In the genomic region with DNA sequence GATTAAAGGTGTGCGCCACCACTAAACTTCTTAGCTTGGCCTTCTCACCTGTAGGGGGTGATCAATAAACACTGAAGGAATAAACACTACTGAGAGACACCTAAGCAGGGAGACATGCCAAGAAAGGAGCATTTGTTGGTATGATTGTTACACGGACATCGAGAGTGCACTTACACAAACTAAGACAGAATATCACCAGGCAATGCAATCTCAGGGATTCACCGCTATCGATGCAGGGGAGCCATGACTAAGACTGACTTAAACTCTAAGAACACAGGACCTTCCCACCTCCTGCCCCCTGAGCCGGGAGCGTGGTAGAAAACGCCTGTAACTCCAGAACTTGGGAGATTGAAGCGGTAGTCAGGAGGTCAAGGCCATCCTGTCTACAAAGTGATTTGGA, we compare ENCODE assay signal across 8 mouse cellular contexts. TPM values are rescaled to one million over a fixed set of nuclear protein-coding genes. Genes with fewer than 3 reads are reported as not detected.
DNase-seq lines count a peak whose midpoint lies in the region; ATAC-seq and TF ChIP-seq lines count a peak whose summit lies in the region.

No protein-coding gene starts in this region.

- no peaks in the 10 kb centered on the region for H3K36me3 ChIP-seq in testis, adult 2 months (ENCODE audit: control insufficient read depth, insufficient read depth, low read length)
- H3K36me3 ChIP-seq in limb, embryonic 14.5 days (ENCODE audit: control insufficient read depth, insufficient read depth, low read length): peaks cover 39% of the 10 kb centered on the region

- no peaks in the 10 kb centered on the region for H3K9me3 ChIP-seq in limb, embryonic 14.5 days (ENCODE audit: control insufficient read depth, low read length)

- ATAC-seq in CD4-positive, CD25-positive, alpha-beta regulatory T cell, adult 4 months: no peak
- ATAC-seq in limb, embryonic 14.5 days (ENCODE audit: low FRiP score, low read depth): no peak

- WGBS in limb, embryonic 14.5 days: 42% methylated on average over 9 of the region's 9 CpGs

- no peaks in the 10 kb centered on the region for H3K27me3 ChIP-seq in testis, adult 2 months (ENCODE audit: control insufficient read depth, insufficient read depth, low read length)
- no peaks in the 10 kb centered on the region for H3K27me3 ChIP-seq in limb, embryonic 14.5 days (ENCODE audit: control insufficient read depth, insufficient read depth, low read length)

- no peak for TF ChIP-seq POLR2A in testis, adult 2 months (IDR thresholded peaks at IDR 0.05; ENCODE audit: control insufficient read depth, low read depth, low read length)
- no peak for TF ChIP-seq POLR2A in limb, embryonic 14.5 days (IDR thresholded peaks at IDR 0.05; ENCODE audit: borderline replicate concordance, extremely low read depth, insufficient read depth, insufficient read length)

- TF ChIP-seq CTCF in testis, adult 2 months (IDR thresholded peaks at IDR 0.05; ENCODE audit: control insufficient read depth, insufficient read depth, insufficient replicate concordance, low read depth, low read length): no peak

- peak; percentile 37 for DNase-seq in CD4-positive, CD25-positive, alpha-beta regulatory T cell, adult 2 months (ENCODE audit: low read depth, low spot score)
- DNase-seq in testis, postnatal 10 days (ENCODE audit: low spot score): no peak
- DNase-seq in limb, embryonic 14.5 days (ENCODE audit: low spot score): no peak
- DNase-seq in retina, embryonic 14.5 days (ENCODE audit: low spot score): no peak
- DNase-seq in cerebellum, adult 9-11 months: no peak
- no peak for DNase-seq in thymus, postnatal 36 days

- H3K4me1 ChIP-seq in testis, adult 2 months (ENCODE audit: control insufficient read depth, insufficient read depth, low read length): peaks cover 9% of the 10 kb centered on the region
- H3K4me1 ChIP-seq in limb, embryonic 14.5 days (ENCODE audit: control insufficient read depth, insufficient read depth, low read length): peaks cover 7% of the 10 kb centered on the region; the same call in 1 of the 2 replicates

- peak overlapping the region; percentile 100 for H3K4me3 ChIP-seq in testis, adult 2 months (ENCODE audit: control insufficient read depth, low read depth, low read length)
- H3K4me3 ChIP-seq in limb, embryonic 14.5 days (replicated peaks; ENCODE audit: low read length): peak overlapping the region; percentile 57

- peak overlapping the region; percentile 99 for H3K27ac ChIP-seq in testis, adult 2 months (ENCODE audit: control insufficient read depth, insufficient read depth, low read depth, low read length)
- peak overlapping the region; percentile 49 for H3K27ac ChIP-seq in limb, embryonic 14.5 days (replicated peaks; ENCODE audit: low read depth, low read length)

- peak overlapping the region; percentile 75 for H3K9ac ChIP-seq in limb, embryonic 14.5 days (ENCODE audit: low read depth, low read length, severe bottlenecking)

- H3K4me2 ChIP-seq in limb, embryonic 14.5 days (replicated peaks; ENCODE audit: low read depth, low read length, severe bottlenecking): peak overlapping the region; percentile 85

RNA-seq across cellular contexts. Expression of a gene that starts 0.7 kb away (rescaled TPM):
- polyA plus RNA-seq in CD4-positive, CD25-positive, alpha-beta regulatory T cell, adult 4 months (2017; shearing (Covaris generic)): 10 to 100 TPM; 66.3 to 68.5 TPM
- polyA plus RNA-seq in testis, adult 2 months (2012; rRNA removed): 29.5 and 39.3 TPM in 2 replicates
- polyA plus RNA-seq in limb, embryonic 14.5 days (2012; rRNA removed): 82.6 and 92.6 TPM in 2 replicates
- polyA plus RNA-seq in limb, embryonic 14.5 days (2014; fragmentation: Nextera tagmentation; extraction: Ambion mirVana): 134 and 135 TPM in 2 replicates

RNA-seq across cellular contexts. Expression of a gene that starts 0.8 kb away (rescaled TPM):
- 10 to 100 TPM in 1 of 2 experiments, 1 to 10 TPM in 1; 8.5 to 11.7 TPM for polyA plus RNA-seq in CD4-positive, CD25-positive, alpha-beta regulatory T cell, adult 4 months (2017; shearing (Covaris generic))
- 12.5 and 13.6 TPM in 2 replicates for polyA plus RNA-seq in testis, adult 2 months (2012; rRNA removed)
- polyA plus RNA-seq in limb, embryonic 14.5 days (2012; rRNA removed): 32.6 and 38.1 TPM in 2 replicates
- 22.0 and 22.3 TPM in 2 replicates for polyA plus RNA-seq in limb, embryonic 14.5 days (2014; fragmentation: Nextera tagmentation; extraction: Ambion mirVana)

RNA-seq across cellular contexts. Expression of a gene that starts 15.0 kb away (rescaled TPM):
- not detected for polyA plus RNA-seq in CD4-positive, CD25-positive, alpha-beta regulatory T cell, adult 4 months (2017; shearing (Covaris generic))
- not detected in 2 replicates for polyA plus RNA-seq in testis, adult 2 months (2012; rRNA removed)
- polyA plus RNA-seq in limb, embryonic 14.5 days (2012; rRNA removed): 0.06 and 0.24 TPM in 2 replicates
- 0.54 TPM in 1 of 2 replicates, not detected in the other for polyA plus RNA-seq in limb, embryonic 14.5 days (2014; fragmentation: Nextera tagmentation; extraction: Ambion mirVana)

RNA-seq across cellular contexts. Expression of a gene that starts 24.3 kb away (rescaled TPM):
- polyA plus RNA-seq in CD4-positive, CD25-positive, alpha-beta regulatory T cell, adult 4 months (2017; shearing (Covaris generic)): 10 to 100 TPM in 1 of 2 experiments, 1 to 10 TPM in 1; 9.8 to 15.6 TPM
- polyA plus RNA-seq in testis, adult 2 months (2012; rRNA removed): 7.2 and 8.1 TPM in 2 replicates
- polyA plus RNA-seq in limb, embryonic 14.5 days (2012; rRNA removed): 34.8 and 43.3 TPM in 2 replicates
- 25.6 and 29.0 TPM in 2 replicates for polyA plus RNA-seq in limb, embryonic 14.5 days (2014; fragmentation: Nextera tagmentation; extraction: Ambion mirVana)

RNA-seq across cellular contexts. Expression of a gene that starts 25.6 kb away (rescaled TPM):
- 100 to 1,000 TPM in 1 of 2 experiments, 10 to 100 TPM in 1; 96.8 to 128 TPM for polyA plus RNA-seq in CD4-positive, CD25-positive, alpha-beta regulatory T cell, adult 4 months (2017; shearing (Covaris generic))
- 144 and 203 TPM in 2 replicates for polyA plus RNA-seq in testis, adult 2 months (2012; rRNA removed)
- polyA plus RNA-seq in limb, embryonic 14.5 days (2012; rRNA removed): 107 and 113 TPM in 2 replicates
- 73.7 and 89.3 TPM in 2 replicates for polyA plus RNA-seq in limb, embryonic 14.5 days (2014; fragmentation: Nextera tagmentation; extraction: Ambion mirVana)
